Mouse (Mus musculus): ENCODE results near the gene Slc19a2.

- TF ChIP-seq E2F4 (IDR thresholded peaks at IDR 0.05; ENCODE audit: insufficient read depth) (no peak), TCF12 (IDR thresholded peaks at IDR 0.05; ENCODE audit: insufficient read depth, poor library complexity, severe bottlenecking) (no peak), POLR2AphosphoS2 (IDR thresholded peaks at IDR 0.05; ENCODE audit: insufficient read length, low read depth) (no peak), POLR2A (IDR thresholded peaks at IDR 0.05; ENCODE audit: insufficient read length, low read depth) (no peak), USF1 (IDR thresholded peaks at IDR 0.05; ENCODE audit: low read depth) (no peak), MAX (IDR thresholded peaks at IDR 0.05; ENCODE audit: low read depth) (no peak)
Measured at GRCm38 (mm10) chr1:164236078-164236477, 12.8 kb upstream of the Slc19a2 start.

Measured in myocyte (in vitro differentiated cells).